Mouse (Mus musculus): Measurements from ENCODE around the gene Atp1a1.

GRCm38 (mm10) chr3:101534311-101534710, 70.2 kb downstream of the Atp1a1 start:
- TF ChIP-seq CTCF (IDR thresholded peaks at IDR 0.05; ENCODE audit: control insufficient read depth, insufficient read depth, low read length): no peak
- no peak for TF ChIP-seq POLR2A (IDR thresholded peaks at IDR 0.05; ENCODE audit: borderline replicate concordance, control insufficient read depth, low read depth, low read length)

Data from bone marrow, adult 2 months (tissue).